Mouse (Mus musculus) hindbrain, embryonic 14.5 days (tissue): ENCODE data around the gene Plpp2. TPM values are rescaled to one million over a fixed set of nuclear protein-coding genes. Genes with fewer than 3 reads are reported as not detected.

Source experiments
- ATAC-seq: fragments of 200-750 bp; cut with Nextera tagmentation; 2 replicates; pipeline ENCODE4 v1.8.0; 2017; ENCODE audit warnings: moderate number of reproducible peaks, mild to moderate bottlenecking, moderate TSS enrichment, moderate library complexity; ENCODE audit not compliant: low FRiP score
- DNase-seq: peaks from one replicate; pipeline ENCODE4 v3.0.0-alpha.2; 2015; ENCODE audit warnings: low spot score
- H3K27ac ChIP-seq: fragments of 300-500 bp; sonication (generic); 2 replicates; pipeline ENCODE4 v1.5.1; 2014; ENCODE audit warnings: mild to moderate bottlenecking, moderate library complexity
- H3K27me3 ChIP-seq: fragments of 300-500 bp; sonication (generic); 2 replicates; pipeline ENCODE4 v1.6.1; 2014; ENCODE audit warnings: mild to moderate bottlenecking, low read length, mixed read lengths; ENCODE audit not compliant: control insufficient read depth, insufficient read depth
- H3K36me3 ChIP-seq: fragments of 300-500 bp; sonication (generic); replicated peaks from 2 replicates; pipeline ENCODE4 v1.6.1; 2014; ENCODE audit not compliant: control insufficient read depth, insufficient read depth
- H3K4me1 ChIP-seq: fragments of 300-500 bp; sonication (generic); replicated peaks from 2 replicates; pipeline ENCODE4 v1.6.1; 2014; ENCODE audit warnings: antibody characterized with exemption, low read length, mixed read lengths; ENCODE audit not compliant: control insufficient read depth, insufficient read depth
- H3K4me2 ChIP-seq: fragments of 300-500 bp; sonication (generic); replicated peaks from 2 replicates; pipeline ENCODE4 v1.6.1; 2014; ENCODE audit warnings: mild to moderate bottlenecking, moderate library complexity
- H3K4me3 ChIP-seq: fragments of 300-500 bp; sonication (generic); replicated peaks from 2 replicates; pipeline ENCODE4 v1.5.1; 2014; ENCODE audit warnings: mild to moderate bottlenecking, low read length
- H3K9ac ChIP-seq: fragments of 300-500 bp; sonication (generic); 2 replicates; pipeline ENCODE4 v1.6.1; 2014
- H3K9me3 ChIP-seq: fragments of 300-500 bp; sonication (generic); 2 replicates; pipeline ENCODE4 v1.6.1; 2016; ENCODE audit warnings: low read length; ENCODE audit not compliant: control insufficient read depth
- WGBS: fragments of 180-500 bp; shearing (Covaris S2); extraction: QIAGEN DNeasy Blood & Tissue Kit; methylation state at CpG from one replicate; pipeline ENCODE4 v1.1.7; 2014; 5-methylcytosine and 5-hydroxymethylcytosine counted together
- polyA plus RNA-seq: library from polyadenylated mRNA; unstranded; fragments of >200 nt; fragmentation: Nextera tagmentation; extraction: Ambion mirVana; gene quantifications from 2 replicates; pipeline ENCODE4 v1.2.1, GENCODE M21; 2014

Gene Plpp2
- polyA plus RNA-seq, 1 experiment from 2014 or later: 21.4 TPM

GRCm38 (mm10) chr10:79528081-79528480, 5.5 kb downstream of the Plpp2 start:
- Histone ChIP-seq H3K4me3 (no peak overlapping the region), H3K4me1 (no peaks in the 10 kb centered on the region; the same call in 1 of the 2 replicates), H3K27me3 (no peaks in the 10 kb centered on the region), H3K27ac (no peak overlapping the region), H3K4me2 (no peak overlapping the region), H3K36me3 (0 out of 2 replicates have a peak, but pooled peaks cover 7% of the 10 kb centered on the region), H3K9me3 (no peaks in the 10 kb centered on the region), H3K9ac (no peak overlapping the region)
- 80% methylated on average over 3 of the region's 3 CpGs for WGBS
- DNase-seq (no peak), ATAC-seq (no peak)

DNA sequence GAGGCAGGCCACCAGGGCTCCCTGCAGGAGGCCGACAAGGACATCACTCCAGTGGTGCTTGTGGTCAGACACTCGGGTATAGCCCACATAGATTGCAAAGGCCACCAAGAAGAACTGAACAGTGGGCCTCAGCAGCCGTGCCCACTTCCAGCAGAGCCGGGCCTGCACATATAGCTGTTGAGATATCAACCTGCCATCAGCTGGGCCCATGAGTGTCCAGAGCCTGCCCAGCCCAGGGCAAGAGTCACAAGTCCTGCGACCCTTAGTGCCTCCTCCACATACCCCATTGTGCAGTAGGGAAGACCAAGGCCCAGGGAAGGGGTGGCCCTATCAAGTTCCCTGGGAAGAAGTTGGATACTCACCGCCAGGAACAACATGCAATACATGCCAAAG, 6.1 kb downstream of the Plpp2 start:
- H3K9me3 ChIP-seq: no peaks in the 10 kb centered on the region
- H3K4me1 ChIP-seq: no peaks in the 10 kb centered on the region
- H3K27ac ChIP-seq: no peak overlapping the region
- H3K36me3 ChIP-seq: 0 out of 2 replicates have a peak, but pooled peaks cover 7% of the 10 kb centered on the region
- ATAC-seq (no peak), DNase-seq (no peak)
- WGBS: 92% methylated on average over 6 of the region's 6 CpGs
- H3K4me2 ChIP-seq: no peak overlapping the region
- H3K27me3 ChIP-seq: no peaks in the 10 kb centered on the region
- no peak overlapping the region for H3K4me3 ChIP-seq
- H3K9ac ChIP-seq: no peak overlapping the region

- 0 out of 2 replicates have a peak, but pooled peaks cover 7% of the 10 kb centered on the region for H3K36me3 ChIP-seq
- no peak overlapping the region for H3K27ac ChIP-seq
- H3K4me2 ChIP-seq: no peak overlapping the region
- WGBS: 89% methylated on average over 12 of the region's 12 CpGs
- H3K4me1 ChIP-seq: no peaks in the 10 kb centered on the region
- ATAC-seq (no peak), DNase-seq (no peak)
- no peak overlapping the region for H3K4me3 ChIP-seq
- H3K9me3 ChIP-seq: no peaks in the 10 kb centered on the region
- no peaks in the 10 kb centered on the region for H3K27me3 ChIP-seq
- no peak overlapping the region for H3K9ac ChIP-seq
Observed at GRCm38 (mm10) chr10:79526661-79527452, 6.7 kb downstream of the Plpp2 start.

GRCm38 (mm10) chr10:79525456-79526325, 7.9 kb downstream of the Plpp2 start:
- H3K4me3 ChIP-seq: no peak overlapping the region
- no peak overlapping the region for H3K27ac ChIP-seq
- H3K9me3 ChIP-seq: no peaks in the 10 kb centered on the region
- no peak overlapping the region for H3K9ac ChIP-seq
- ATAC-seq (no peak), DNase-seq (no peak)
- 90% methylated on average over 8 of the region's 8 CpGs for WGBS
- H3K4me1 ChIP-seq: no peaks in the 10 kb centered on the region
- no peak overlapping the region for H3K4me2 ChIP-seq
- H3K36me3 ChIP-seq: 0 out of 2 replicates have a peak, but pooled peaks cover 7% of the 10 kb centered on the region
- H3K27me3 ChIP-seq: no peaks in the 10 kb centered on the region

DNA sequence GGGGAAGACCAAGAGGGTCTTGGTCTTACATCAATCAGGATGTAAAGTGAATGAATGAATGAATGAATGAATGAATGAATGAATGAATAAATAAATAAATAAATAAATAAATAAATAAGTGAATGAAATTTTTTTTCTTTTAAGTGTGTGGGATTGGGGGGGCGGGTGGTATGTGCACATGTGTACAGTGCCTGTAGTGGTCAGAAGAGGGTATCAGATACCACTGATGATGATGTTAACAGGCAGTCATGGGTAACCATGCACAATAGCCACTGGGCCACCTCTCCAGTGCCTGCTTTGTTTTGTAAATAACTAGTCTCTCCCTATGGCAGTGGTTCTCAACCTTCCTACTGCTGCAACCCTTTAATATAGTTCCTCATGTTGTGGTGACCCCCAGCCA, 9.2 kb downstream of the Plpp2 start:
- H3K4me2 ChIP-seq: no peak overlapping the region
- H3K27me3 ChIP-seq: no peaks in the 10 kb centered on the region
- WGBS: 95% methylated on average over 1 of the region's 1 CpGs
- H3K4me3 ChIP-seq: no peak overlapping the region
- ATAC-seq (no peak), DNase-seq (no peak)
- no peak overlapping the region for H3K9ac ChIP-seq
- 0 out of 2 replicates have a peak, but pooled peaks cover 7% of the 10 kb centered on the region for H3K36me3 ChIP-seq
- H3K9me3 ChIP-seq: no peaks in the 10 kb centered on the region
- no peak overlapping the region for H3K27ac ChIP-seq
- H3K4me1 ChIP-seq: no peaks in the 10 kb centered on the region

DNA sequence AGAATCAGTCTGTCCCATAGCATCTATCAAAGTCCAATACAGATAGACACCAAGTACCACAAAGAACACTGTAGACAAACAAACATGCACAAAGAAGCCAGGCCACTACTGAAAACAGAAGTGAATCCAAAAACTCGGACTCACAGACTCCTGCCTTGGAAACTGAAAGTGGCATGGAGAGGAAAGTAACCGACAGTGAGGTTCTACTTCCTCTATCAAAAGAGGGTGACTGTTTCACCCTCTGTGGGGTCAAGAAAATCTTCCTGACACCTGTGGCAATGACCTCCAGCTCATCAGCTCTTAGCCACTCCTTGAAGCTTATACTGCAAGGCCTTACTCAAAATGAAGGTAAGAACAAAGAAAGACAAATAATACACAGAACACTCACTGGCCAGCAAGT, 26.9 kb downstream of the Plpp2 start:
- Histone ChIP-seq H3K4me3 (no peak overlapping the region), H3K4me2 (no peak overlapping the region), H3K9ac (no peak overlapping the region), H3K36me3 (no peaks in the 10 kb centered on the region), H3K4me1 (no peaks in the 10 kb centered on the region), H3K27ac (no peak overlapping the region), H3K27me3 (no peaks in the 10 kb centered on the region), H3K9me3 (no peaks in the 10 kb centered on the region)
- ATAC-seq (no peak), DNase-seq (no peak)
- 87% methylated on average over 2 of the region's 2 CpGs for WGBS

DNA sequence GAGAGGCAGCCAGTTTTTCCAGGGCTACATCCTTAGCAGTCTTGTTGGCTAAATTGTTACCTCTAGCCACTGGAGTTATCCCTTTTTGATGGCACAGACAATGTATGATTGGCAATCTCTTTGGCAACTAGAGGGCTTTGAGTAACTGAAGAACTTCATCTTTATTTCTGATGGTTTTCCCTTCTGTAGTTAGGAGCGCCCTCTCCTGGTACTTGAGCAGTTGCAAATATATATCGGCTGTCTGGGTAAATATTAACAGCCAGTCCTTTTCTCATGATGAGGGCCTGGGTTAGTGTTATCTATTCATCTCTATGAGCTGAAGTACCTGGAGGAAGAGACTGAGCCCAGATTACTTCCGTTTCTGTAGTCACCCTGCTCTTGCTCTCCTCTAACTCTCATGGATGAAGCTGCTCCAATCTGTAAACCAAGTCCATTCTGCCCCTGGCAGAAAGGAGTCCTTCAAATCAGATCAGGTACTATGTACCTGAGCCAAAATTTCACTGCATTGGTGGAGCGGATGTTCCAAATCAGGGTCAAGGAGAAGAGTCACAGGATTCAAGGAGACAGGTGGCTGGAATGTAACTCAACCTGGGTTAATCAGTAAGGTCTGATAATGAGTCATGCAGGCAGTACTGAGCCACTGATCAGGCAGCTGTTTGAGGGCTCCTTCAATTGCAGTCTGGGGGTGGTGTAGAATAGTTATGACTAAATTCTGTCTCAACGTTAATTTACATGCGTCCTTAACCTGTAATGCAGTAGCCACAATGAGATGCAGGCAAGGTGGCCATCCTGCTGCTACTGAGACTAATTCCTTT, 30.6 kb downstream of the Plpp2 start:
- 69% methylated on average over 6 of the region's 6 CpGs for WGBS
- no peaks in the 10 kb centered on the region for H3K4me1 ChIP-seq
- H3K4me3 ChIP-seq: no peak overlapping the region
- H3K36me3 ChIP-seq: no peaks in the 10 kb centered on the region
- DNase-seq: no peak
- no peak overlapping the region for H3K4me2 ChIP-seq
- H3K27me3 ChIP-seq: no peaks in the 10 kb centered on the region
- H3K27ac ChIP-seq: no peak overlapping the region
- H3K9ac ChIP-seq: no peak overlapping the region
- ATAC-seq: no peak
- H3K9me3 ChIP-seq: no peaks in the 10 kb centered on the region

DNA sequence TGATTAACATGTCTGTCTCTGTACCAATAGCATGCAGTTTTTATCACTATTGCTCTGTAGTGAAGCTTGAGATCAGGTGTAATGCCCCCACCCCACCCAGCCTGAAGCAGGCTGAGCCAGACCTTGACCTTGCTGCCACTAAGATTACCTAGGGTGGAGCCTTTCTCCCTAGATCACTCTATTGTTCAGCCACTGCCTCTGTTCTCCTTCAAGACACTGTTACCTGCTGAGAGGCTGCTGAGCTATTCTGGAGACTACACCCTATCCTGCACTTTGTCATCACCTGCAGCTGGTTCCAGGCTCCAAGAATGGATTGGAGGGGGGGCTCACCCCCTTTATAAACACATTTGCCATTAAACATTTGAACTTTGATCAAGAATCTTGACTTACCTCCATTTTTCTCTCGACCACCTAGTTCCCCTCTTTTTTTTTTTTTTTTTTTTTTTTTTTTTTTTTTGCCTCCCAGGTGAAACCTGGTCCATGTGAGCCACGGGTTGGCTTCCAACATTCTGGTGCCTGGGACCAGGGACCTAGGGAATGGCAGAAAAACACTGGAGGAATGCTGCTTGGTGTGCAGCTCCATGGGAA, 36.8 kb downstream of the Plpp2 start:
- DNase-seq: no peak
- no peak for ATAC-seq
- Histone ChIP-seq H3K9me3 (no peaks in the 10 kb centered on the region), H3K4me3 (no peak overlapping the region), H3K4me1 (no peaks in the 10 kb centered on the region), H3K27ac (no peak overlapping the region), H3K4me2 (no peak overlapping the region), H3K9ac (no peak overlapping the region), H3K27me3 (no peaks in the 10 kb centered on the region), H3K36me3 (no peaks in the 10 kb centered on the region)
- 62% methylated on average over 2 of the region's 2 CpGs for WGBS
